Mouse (Mus musculus): ENCODE data around the gene Zcchc4. TPM values are rescaled to one million over a fixed set of nuclear protein-coding genes. Genes with fewer than 3 reads are reported as not detected.

The Zcchc4 gene
- 15.2 and 16.7 TPM in 2 replicates for polyA plus RNA-seq (2012; rRNA removed)

GRCm38 (mm10) chr5:52775237-52775636, at the start of gene Zcchc4:
Gene Zcchc4 (plus strand): TSS chr5:52775409.
- Histone ChIP-seq H3K27ac (ENCODE audit: insufficient read depth, low read length) (no peak within 1 kb of the TSS), H3K27me3 (ENCODE audit: control insufficient read depth, insufficient read depth, low read length) (no peaks in the 10 kb centered on the region), H3K4me1 (ENCODE audit: control insufficient read depth, insufficient read depth, low read length) (peaks cover 6% of the 10 kb centered on the region), H3K4me3 (replicated peaks; ENCODE audit: insufficient read depth, low read depth, low read length) (no peak within 1 kb of the TSS)
- WGBS = 18% methylated on average over 8 of the region's 8 CpGs
- peak; percentile 15 to 31 for DNase-seq
- TF ChIP-seq POLR2A (IDR thresholded peaks at IDR 0.05; ENCODE audit: borderline replicate concordance, insufficient read depth, low read length) (no peak), CTCF (IDR thresholded peaks at IDR 0.05; ENCODE audit: borderline replicate concordance, insufficient read depth, low read depth, low read length) (no peak)

GRCm38 (mm10) chr5:52727747-52728146, 47.5 kb upstream of the Zcchc4 start:
- H3K4me1 ChIP-seq (ENCODE audit: control insufficient read depth, insufficient read depth, low read length) = no peaks in the 10 kb centered on the region
- no peak overlapping the region for H3K27ac ChIP-seq (ENCODE audit: insufficient read depth, low read length)
- 79% methylated on average over 5 of the region's 5 CpGs for WGBS
- no peak for TF ChIP-seq CTCF (IDR thresholded peaks at IDR 0.05; ENCODE audit: borderline replicate concordance, insufficient read depth, low read depth, low read length)
- TF ChIP-seq POLR2A (IDR thresholded peaks at IDR 0.05; ENCODE audit: borderline replicate concordance, insufficient read depth, low read length) = no peak
- H3K4me3 ChIP-seq (replicated peaks; ENCODE audit: insufficient read depth, low read depth, low read length) = no peak overlapping the region
- no peaks in the 10 kb centered on the region for H3K27me3 ChIP-seq (ENCODE audit: control insufficient read depth, insufficient read depth, low read length)
- DNase-seq = no peak

DNA sequence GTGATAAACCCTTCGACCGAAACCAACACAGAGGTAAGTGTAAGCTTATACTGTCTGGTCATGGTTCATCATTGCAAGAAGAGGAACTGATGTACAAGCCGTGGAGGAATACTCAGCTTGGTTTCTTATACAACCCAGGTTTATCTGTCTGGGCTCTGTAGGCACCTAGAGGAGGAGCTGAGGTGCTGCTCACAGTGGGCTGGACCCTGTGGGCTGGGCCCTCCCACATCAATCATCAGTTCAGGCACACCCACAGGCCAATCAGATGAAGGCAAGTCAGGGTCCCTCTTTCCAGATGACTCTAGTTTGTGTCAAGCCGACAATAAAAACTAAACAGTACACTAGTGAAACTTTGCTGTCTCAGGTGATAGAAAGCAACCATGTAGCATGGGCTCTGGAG, 42.4 kb upstream of the Zcchc4 start:
- Histone ChIP-seq H3K4me1 (ENCODE audit: control insufficient read depth, insufficient read depth, low read length) (no peaks in the 10 kb centered on the region), H3K4me3 (replicated peaks; ENCODE audit: insufficient read depth, low read depth, low read length) (no peak overlapping the region), H3K27ac (ENCODE audit: insufficient read depth, low read length) (no peak overlapping the region), H3K27me3 (ENCODE audit: control insufficient read depth, insufficient read depth, low read length) (no peaks in the 10 kb centered on the region)
- DNase-seq = no peak
- WGBS = 78% methylated on average over 4 of the region's 4 CpGs
- no peak for TF ChIP-seq CTCF (IDR thresholded peaks at IDR 0.05; ENCODE audit: borderline replicate concordance, insufficient read depth, low read depth, low read length)
- TF ChIP-seq POLR2A (IDR thresholded peaks at IDR 0.05; ENCODE audit: borderline replicate concordance, insufficient read depth, low read length) = no peak

- 60% methylated on average over 3 of the region's 3 CpGs for whole genome bisulfite sequencing
- no peak overlapping the region for H3K4me3 ChIP-seq (replicated peaks; ENCODE audit: insufficient read depth, low read depth, low read length)
- TF ChIP-seq CTCF (IDR thresholded peaks at IDR 0.05; ENCODE audit: borderline replicate concordance, insufficient read depth, low read depth, low read length) (no peak), POLR2A (IDR thresholded peaks at IDR 0.05; ENCODE audit: borderline replicate concordance, insufficient read depth, low read length) (no peak)
- no peaks in the 10 kb centered on the region for H3K27me3 ChIP-seq (ENCODE audit: control insufficient read depth, insufficient read depth, low read length)
- no peak overlapping the region for H3K27ac ChIP-seq (ENCODE audit: insufficient read depth, low read length)
- no peak for DNase-seq
- H3K4me1 ChIP-seq (ENCODE audit: control insufficient read depth, insufficient read depth, low read length) = no peaks in the 10 kb centered on the region
Observed at GRCm38 (mm10) chr5:52736046-52736445, 39.2 kb upstream of the Zcchc4 start.

DNA sequence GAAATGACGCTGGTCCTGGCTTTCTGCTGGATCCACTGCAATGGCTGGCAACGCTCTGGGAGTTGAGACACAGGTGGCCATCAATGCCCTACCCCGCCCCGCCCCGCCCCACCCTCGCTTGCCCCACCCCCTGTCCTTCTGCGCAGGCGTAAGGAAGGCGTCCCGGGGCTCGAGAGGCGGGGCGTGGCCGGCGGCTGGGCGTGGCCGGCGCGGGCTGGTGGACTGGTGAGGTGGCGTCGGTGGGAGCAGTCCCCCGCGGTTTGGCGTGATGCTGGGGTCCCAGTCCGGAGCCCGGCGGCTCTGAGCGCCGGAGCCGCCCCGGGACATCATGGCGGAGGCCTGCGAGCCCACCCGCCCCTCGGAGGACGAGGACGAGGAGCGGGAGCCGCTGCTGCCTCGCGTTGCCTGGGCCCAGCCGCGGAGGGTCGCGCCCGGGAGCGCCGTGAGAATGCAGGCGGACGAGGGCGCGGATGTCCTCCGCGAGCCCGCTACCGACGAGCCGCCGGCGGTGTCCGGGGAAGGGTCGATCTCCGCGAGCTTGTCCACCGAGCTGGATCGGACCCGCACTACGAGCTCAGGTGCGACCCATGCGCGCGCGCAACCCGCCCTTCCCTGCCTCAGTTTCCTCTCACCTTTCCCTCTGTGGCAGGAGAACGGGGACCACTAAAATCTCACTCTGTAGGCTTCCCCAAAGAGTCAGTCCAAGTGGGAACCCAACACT, 33.7 kb upstream of the Zcchc4 start, which contains the start of gene Pi4k2b:
TSS of gene Pi4k2b (plus strand) at position 184 of the 721 bp plus-strand sequence.
- no peaks in the 10 kb centered on the region for H3K4me1 ChIP-seq (ENCODE audit: control insufficient read depth, insufficient read depth, low read length)
- peak; percentile 45 to 47 for DNase-seq
- peak within 1 kb of the TSS; percentile 54 for H3K4me3 ChIP-seq (replicated peaks; ENCODE audit: insufficient read depth, low read depth, low read length)
- WGBS = 1% methylated on average over 69 of the region's 75 CpGs
- no peaks in the 10 kb centered on the region for H3K27me3 ChIP-seq (ENCODE audit: control insufficient read depth, insufficient read depth, low read length)
- TF ChIP-seq POLR2A (IDR thresholded peaks at IDR 0.05; ENCODE audit: borderline replicate concordance, insufficient read depth, low read length) (no peak), CTCF (IDR thresholded peaks at IDR 0.05; ENCODE audit: borderline replicate concordance, insufficient read depth, low read depth, low read length) (no peak)
- no peak within 1 kb of the TSS for H3K27ac ChIP-seq (ENCODE audit: insufficient read depth, low read length)

DNA sequence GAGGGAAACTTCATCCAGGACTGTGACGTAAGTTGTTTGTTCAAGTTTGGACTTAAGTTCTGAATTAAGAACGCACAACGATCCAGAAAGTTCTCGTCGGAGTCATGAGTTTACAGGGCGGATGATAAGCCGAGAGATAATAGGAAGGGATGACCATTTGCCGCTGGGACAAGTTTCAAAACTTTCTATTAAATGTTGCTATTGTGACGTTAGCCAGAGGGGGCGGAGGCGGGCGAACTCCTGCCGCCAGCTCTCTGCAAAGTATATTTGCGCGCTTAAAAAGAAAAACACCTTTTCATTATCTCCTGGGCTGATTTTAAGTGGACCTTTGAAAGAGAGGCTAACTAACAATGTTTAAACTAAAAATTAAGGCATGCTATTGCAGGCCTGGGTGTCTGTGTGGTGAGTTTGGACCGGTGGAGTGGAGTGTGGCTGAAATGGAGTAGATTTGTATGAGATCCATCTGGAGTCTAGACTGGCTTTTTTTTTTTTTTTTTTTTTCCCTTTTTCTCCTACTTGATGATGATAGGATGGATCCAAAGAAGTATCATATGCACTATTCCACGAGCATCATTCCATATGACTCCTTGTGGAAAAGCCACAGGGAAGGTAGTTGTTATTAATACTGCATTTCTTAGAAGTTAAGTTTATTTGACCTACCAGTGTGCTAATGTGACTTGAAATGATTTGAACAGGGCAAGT, 32.9 kb upstream of the Zcchc4 start:
- Histone ChIP-seq H3K4me3 (replicated peaks; ENCODE audit: insufficient read depth, low read depth, low read length) (peak overlapping the region; percentile 54), H3K27me3 (ENCODE audit: control insufficient read depth, insufficient read depth, low read length) (no peaks in the 10 kb centered on the region), H3K27ac (ENCODE audit: insufficient read depth, low read length) (no peak overlapping the region), H3K4me1 (ENCODE audit: control insufficient read depth, insufficient read depth, low read length) (no peaks in the 10 kb centered on the region)
- 2% methylated on average over 17 of the region's 17 CpGs for WGBS
- DNase-seq = no peak
- no peak for TF ChIP-seq POLR2A (IDR thresholded peaks at IDR 0.05; ENCODE audit: borderline replicate concordance, insufficient read depth, low read length)
- no peak for TF ChIP-seq CTCF (IDR thresholded peaks at IDR 0.05; ENCODE audit: borderline replicate concordance, insufficient read depth, low read depth, low read length)

DNA sequence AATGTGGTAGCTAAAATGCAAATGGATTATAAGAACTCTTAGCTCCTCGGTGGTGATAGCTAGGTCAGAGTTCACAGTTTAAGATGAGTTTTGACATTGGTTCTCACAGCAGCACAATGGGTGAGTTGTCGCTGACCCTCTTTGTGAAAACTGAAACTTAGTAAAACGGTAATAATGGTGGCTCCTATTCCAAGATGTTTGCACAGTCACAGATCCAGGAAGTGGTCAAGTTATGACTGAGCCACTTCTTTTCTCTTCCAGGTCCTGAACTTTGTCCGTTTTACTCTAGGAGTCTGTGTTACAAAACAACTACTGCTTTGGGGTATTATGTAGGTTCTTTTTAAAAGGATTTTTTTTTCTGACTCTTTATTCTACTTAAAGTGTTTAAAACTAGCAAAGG, 32.0 kb upstream of the Zcchc4 start:
- Histone ChIP-seq H3K27ac (ENCODE audit: insufficient read depth, low read length) (no peak overlapping the region), H3K4me3 (replicated peaks; ENCODE audit: insufficient read depth, low read depth, low read length) (no peak overlapping the region), H3K4me1 (ENCODE audit: control insufficient read depth, insufficient read depth, low read length) (no peaks in the 10 kb centered on the region), H3K27me3 (ENCODE audit: control insufficient read depth, insufficient read depth, low read length) (no peaks in the 10 kb centered on the region)
- no peak for TF ChIP-seq CTCF (IDR thresholded peaks at IDR 0.05; ENCODE audit: borderline replicate concordance, insufficient read depth, low read depth, low read length)
- no peak for TF ChIP-seq POLR2A (IDR thresholded peaks at IDR 0.05; ENCODE audit: borderline replicate concordance, insufficient read depth, low read length)
- WGBS = 69% methylated on average over 4 of the region's 4 CpGs
- no peak for DNase-seq

DNA sequence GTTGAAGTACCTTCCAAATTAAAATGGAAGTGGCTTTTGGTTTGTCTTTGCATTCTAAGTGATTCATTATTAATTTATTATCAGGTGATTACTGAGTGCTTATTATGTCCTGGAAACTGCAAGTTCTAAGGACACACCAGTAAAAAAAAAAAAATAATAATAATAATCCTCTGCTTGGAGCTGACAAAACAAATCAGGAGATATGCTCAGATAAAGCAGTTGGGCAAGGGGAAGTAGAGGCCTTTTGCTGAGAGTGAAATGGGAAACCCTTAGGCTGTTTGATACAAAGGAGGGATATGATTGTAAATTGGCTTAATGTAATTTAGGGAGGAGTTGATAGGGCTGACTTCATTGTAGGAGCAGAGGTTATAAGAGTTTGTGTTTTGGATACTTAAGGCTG, 28.3 kb upstream of the Zcchc4 start:
- no peak for DNase-seq
- Histone ChIP-seq H3K27me3 (ENCODE audit: control insufficient read depth, insufficient read depth, low read length) (no peaks in the 10 kb centered on the region), H3K4me3 (replicated peaks; ENCODE audit: insufficient read depth, low read depth, low read length) (no peak overlapping the region), H3K27ac (ENCODE audit: insufficient read depth, low read length) (no peak overlapping the region), H3K4me1 (ENCODE audit: control insufficient read depth, insufficient read depth, low read length) (no peaks in the 10 kb centered on the region)
- TF ChIP-seq POLR2A (IDR thresholded peaks at IDR 0.05; ENCODE audit: borderline replicate concordance, insufficient read depth, low read length) = no peak
- TF ChIP-seq CTCF (IDR thresholded peaks at IDR 0.05; ENCODE audit: borderline replicate concordance, insufficient read depth, low read depth, low read length) = no peak

All from cerebellum, adult 2 months (tissue).